Mouse (Mus musculus): ENCODE data around the gene Lipi.
A peak's percentile ranks its signal among the peaks of the same experiment; 100 is the strongest.

Gene Lipi

GRCm38 (mm10) chr16:75585961-75586360, at the start of gene Lipi:
TSS of gene Lipi (minus strand) at chr16:75586061.
- DNase-seq (ENCODE audit: low read depth, low spot score), result no peak

- DNase-seq (ENCODE audit: low read depth, low spot score), result no peak
Observed at GRCm38 (mm10) chr16:75627862-75628261, 42.0 kb upstream of the Lipi start.

GRCm38 (mm10) chr16:75617651-75618349, 31.9 kb upstream of the Lipi start:
- DNase-seq (ENCODE audit: low read depth, low spot score), result peak; percentile 71

- no peak for DNase-seq (ENCODE audit: low read depth, low spot score)
Observed at GRCm38 (mm10) chr16:75612561-75612960, 26.7 kb upstream of the Lipi start.

- DNase-seq (ENCODE audit: low read depth, low spot score), result peak; percentile 24
Observed at GRCm38 (mm10) chr16:75606415-75606814, 20.6 kb upstream of the Lipi start.

DNA sequence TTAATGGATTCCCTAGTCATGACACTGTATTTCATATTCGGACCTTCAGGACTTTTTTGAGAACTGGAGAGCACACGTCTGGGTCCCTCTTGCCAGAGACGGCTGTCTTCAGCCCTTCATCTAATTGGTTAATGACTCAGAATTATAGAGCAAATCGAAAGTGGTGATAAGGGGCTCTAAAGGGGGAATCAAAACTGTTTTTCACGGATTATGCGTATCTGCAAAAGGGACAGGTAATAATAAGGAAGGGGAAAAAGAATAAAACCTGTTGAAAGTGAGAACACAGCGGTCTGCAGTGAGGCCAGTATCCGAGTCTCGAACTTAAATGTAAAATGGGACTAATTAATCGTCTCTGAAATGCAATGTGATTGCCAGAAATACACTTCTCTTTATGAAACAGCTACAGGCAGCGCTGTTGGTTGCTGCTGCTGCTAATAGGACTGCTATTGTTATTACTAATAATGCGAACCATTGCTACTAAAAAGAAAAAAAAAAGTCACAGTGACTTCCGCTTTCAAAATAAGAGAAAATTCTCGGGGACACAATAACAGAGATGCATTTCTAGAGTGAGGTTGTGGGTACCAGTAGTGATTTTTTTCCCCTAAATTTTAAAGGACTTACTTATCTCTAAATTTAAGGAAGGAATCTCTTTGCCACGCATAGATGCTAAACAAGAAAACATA, 7.8 kb upstream of the Lipi start:
- peak; percentile 18 for DNase-seq (ENCODE audit: low read depth, low spot score)

DNA sequence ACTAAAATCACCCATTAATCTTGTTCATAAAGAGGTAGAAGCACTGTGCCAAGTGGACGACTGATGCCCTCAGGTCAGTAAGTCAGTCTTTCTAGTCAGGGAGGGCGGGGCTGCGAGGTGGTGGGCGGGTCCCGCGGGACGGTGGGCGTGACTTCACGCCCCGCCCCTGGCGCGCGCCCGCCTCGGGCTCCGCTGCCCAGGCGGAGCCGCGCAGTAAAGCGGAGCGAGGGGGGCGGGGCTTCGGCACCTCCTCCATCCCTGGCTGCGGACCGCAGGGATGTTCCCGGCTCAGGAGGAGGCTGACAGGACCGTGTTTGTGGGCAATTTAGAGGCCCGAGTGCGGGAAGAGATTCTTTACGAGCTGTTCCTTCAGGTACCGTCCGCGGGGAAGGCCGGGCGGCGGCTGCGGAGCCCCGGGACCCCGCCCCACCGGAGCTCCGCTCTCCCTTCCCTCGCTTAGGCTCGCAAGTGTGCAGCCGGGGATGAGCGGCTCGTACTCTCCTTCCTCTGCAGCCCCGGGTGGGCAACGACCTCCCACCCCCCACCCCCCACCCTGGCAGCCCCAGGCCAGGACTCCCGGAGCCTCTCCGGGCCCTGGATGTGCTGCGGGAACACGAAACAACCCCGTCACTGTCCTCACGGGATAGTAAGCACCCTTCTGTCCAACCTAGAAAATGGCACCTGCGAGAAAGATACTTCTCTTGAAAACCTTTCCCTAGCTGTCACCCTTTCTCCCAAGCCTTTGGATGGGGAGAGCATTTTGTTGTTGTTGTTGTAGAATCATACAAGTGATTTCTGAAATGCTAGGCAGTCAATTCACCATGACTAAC, 7.0 kb upstream of the Lipi start, which contains the start of gene Rbm11:
Gene Rbm11 (plus strand): TSS at position 174 of the 830 bp plus-strand sequence.
- DNase-seq (ENCODE audit: low read depth, low spot score), result peak; percentile 86

DNA sequence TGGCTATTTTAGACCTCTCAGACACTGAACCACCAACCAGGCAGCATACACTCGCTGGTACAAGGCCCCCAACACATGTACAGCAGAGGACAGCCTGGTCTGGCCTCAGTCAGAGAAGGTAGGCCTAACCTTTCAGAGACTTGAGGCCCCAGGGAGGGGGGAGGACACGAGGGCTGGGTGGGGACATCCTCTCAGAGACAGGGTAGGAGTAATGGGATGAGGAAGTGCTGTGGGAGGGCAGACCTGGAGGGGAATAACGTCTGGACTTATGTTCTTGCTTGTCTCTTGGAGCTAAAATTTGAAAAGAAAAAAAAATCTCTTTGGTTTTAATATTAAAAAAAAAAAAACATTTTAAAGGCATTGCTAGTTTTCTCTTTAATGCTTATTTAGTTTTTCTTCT, 605 bp upstream of the Lipi start:
- no peak for DNase-seq (ENCODE audit: low read depth, low spot score)

DNA sequence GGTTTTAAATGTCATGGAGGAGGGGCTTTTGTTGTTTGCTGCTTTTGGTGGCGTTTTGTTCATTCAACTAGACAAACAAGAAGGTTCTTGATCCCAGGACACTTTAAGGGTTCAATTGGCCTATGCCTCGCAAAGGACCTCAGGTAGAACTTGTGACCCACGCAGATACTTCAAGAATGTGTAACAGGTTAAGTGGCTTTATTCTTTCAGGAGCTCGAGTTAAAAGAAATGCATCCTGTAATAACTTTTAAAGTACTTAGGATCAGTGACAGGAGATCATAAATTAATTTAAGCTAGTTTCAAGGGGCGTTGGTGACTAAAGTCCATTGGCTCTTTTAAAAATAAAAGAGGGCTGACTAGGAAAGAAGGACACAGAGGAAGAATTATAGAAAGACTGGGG, 3.6 kb downstream of the Lipi start:
- DNase-seq (ENCODE audit: low read depth, low spot score), result no peak

GRCm38 (mm10) chr16:75562910-75563309, 23.0 kb downstream of the Lipi start:
- DNase-seq (ENCODE audit: low read depth, low spot score), result no peak

DNA sequence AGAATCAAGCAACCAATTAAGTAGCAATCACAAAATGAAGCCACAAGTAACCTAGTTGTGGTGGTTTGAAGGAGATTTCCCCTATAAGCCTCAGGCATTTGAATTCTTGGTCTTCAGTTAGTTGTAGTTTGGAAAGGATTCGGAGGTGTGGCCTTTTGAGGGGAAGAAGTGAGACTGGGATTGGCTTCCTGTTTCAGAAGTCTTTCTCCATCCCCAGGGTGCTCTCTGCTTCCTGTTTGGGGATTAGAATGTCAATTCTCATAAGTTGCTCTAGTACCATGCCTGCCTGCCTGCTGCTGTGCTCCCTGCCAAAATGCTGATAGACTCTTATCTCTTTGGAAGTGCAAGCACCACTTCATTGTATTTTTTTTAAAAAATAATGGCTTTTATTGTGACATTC, 40.6 kb downstream of the Lipi start:
- no peak for DNase-seq (ENCODE audit: low read depth, low spot score)

GRCm38 (mm10) chr16:75537784-75538565, 47.9 kb downstream of the Lipi start:
- no peak for DNase-seq (ENCODE audit: low read depth, low spot score)

- no peak for DNase-seq (ENCODE audit: low read depth, low spot score)
Observed at GRCm38 (mm10) chr16:75531705-75532104, 54.2 kb downstream of the Lipi start.

DNA sequence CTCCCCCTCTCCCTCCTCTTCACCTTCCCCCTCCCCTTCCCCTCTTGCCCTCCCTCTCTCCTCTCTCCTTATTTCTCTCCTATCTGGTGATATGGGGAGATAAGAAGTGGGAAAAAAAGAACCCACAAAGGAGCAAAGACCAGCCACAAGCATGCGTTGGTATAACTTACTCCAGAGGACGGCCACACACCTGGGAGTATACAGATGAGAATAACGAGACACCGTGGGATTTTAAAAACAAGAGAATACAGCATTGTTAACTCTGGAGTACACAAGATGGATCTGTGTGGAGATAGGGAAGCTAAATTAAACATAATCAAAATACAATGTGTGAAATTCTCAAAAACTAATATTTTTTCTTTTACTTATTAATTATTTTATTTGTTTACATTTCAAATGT, 89.3 kb downstream of the Lipi start:
- DNase-seq (ENCODE audit: low read depth, low spot score), result no peak
